Mouse (Mus musculus) brain, embryonic 18.5 days (tissue): ENCODE results near the gene Csn1s2b.
"Not testable (repeated sequence)": the region's sequence is repeated elsewhere in the genome, so short reads cannot be mapped to it uniquely, and the experiment has no call there.

Experiments used
- DNase-seq: peaks from one replicate; pipeline ENCODE4 v3.0.0-alpha.2; 2012; ENCODE audit warnings: low read depth, low spot score

The Csn1s2b gene

DNA sequence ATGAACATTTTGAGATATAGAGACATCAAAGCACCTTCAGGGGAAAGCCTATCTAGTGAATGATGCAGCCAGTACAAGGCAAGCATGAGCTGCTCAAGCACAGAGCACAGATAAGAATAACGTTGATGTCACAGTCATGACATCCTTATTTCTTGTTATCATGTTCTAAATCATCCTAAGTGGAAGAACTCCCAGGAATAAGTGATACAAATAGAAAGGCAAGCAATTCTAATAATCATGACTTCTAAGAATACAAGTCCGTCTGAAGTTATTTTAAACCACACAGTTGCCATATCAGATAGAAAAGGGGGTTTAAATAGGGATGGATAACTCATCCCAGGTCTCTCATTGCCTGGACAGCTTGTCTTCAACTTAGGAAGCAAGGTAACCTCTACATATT is at the start of gene Csn1s2b:
Gene Csn1s2b, plus strand, starts transcription at position 301 of the 400 bp plus-strand sequence.
- no peak for DNase-seq

- no peak for DNase-seq
These were observed 43.3 kb upstream of the Csn1s2b start for GRCm38 (mm10) chr5:87764546-87764945.

DNA sequence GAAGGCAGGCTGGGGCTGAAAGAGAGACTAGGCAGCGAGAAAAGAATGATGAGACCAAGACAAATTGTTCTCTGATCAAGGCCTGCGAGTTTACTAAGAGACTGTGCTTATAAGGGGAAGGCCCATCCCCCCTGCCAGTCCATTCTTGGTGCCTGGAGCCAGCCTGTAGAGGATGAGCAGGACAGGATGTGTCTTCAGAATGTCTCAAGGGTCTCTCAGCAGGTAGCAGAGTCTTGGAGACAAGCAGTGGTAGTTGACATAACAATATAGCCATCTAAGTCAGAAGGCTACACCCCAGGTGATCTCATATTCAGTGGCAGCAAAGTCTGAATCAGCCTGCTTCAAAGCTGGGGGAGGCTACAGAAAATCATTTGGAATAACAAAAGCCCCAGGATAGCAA is 35.7 kb upstream of the Csn1s2b start:
- DNase-seq: not testable (repeated sequence)

DNA sequence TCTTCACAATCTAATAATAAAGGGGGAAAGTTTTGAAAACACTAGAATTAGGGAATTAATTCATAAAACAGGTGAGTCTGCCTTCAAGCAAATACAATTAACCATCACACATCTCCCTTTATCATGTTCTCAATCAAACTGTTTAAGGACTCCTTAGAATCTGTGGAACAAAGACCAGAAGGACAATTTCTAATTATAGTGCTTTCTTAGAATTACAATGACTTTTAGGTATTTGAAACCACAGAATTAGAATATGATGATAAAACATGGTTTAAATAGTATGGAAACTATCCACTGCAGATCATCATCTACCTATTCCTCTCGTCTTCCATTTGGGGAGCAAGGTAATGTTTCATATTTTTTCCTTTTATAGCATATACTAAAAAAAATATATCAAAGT is 33.6 kb upstream of the Csn1s2b start, which contains the start of gene Csn1s2a:
Gene Csn1s2a, plus strand, starts transcription at position 301 of the 400 bp plus-strand sequence.
- no peak for DNase-seq

- no peak for DNase-seq
These were observed 25.2 kb upstream of the Csn1s2b start for GRCm38 (mm10) chr5:87782731-87783130.

DNA sequence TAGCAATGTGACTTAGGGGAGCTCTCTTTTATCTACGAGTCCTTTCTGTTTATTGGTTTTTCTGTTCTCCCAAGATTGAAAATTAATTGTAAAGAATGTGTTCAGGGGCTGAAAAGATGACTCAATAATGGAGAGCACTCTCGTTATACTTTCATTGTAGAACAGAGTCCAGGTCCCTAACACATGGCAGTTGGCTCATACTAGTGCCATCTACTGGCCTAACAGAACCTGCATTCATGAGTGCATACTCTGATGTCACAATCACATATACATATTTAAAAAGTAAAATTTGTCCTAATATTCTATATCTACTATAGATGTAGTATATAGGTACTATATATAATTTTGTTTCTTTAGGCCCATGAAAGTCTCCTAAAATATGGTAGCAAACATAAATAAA is 1.4 kb downstream of the Csn1s2b start:
- no peak for DNase-seq

GRCm38 (mm10) chr5:87825386-87825785 is 17.5 kb downstream of the Csn1s2b start, which contains the start of gene Prr27:
Gene Prr27, plus strand, starts transcription at chr5:87825686.
- no peak for DNase-seq

DNA sequence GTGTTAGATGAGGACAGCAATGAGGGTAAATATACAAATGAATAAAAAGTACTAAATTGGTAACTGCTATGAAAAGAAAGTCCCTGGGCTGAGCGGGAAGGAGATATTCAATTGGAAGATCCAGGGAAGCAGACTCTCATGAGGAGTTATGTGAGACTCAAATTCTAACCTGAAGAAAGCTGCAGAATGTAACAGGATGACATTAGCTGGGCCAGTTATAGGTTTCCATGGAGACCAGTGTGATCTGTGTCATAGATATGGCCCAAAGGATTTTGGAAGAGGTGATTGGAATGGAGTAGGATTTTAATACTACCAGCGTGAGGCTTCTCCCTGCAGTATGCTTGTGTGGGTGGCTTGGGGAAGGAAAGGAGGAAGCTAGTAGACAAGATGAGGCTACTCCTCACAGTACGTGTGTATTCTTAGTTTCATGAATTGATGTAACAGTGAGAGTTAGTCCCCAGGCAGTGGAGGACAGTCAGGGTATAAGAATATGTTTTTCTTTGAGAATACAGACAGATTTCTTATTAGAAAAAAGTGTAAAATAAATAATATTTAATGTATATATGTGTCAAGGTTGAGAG is 47.3 kb downstream of the Csn1s2b start:
- DNase-seq: no peak

GRCm38 (mm10) chr5:87870084-87870483 is 62.2 kb downstream of the Csn1s2b start:
- DNase-seq: no peak

DNA sequence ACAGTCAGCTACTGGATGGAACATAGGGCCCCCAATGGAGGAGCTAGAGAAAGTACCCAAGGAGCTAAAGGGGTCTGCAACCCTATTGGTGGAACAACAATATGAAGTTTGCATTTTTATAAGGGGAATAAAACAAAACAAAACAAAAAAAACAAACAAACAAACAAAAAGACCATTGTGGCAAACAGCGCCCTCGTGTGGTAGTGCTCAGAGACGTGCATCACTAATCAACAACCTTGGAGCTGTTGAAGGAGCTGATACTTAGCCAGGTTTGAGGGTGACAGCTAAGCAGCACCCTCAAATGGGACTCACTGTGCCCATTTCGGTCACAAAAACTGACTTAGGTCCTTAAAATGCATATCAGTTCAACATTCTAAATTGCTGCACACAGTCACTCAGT is 63.5 kb downstream of the Csn1s2b start:
- no peak for DNase-seq
